Mouse (Mus musculus) hindbrain, embryonic 13.5 days (tissue): ENCODE measurements at regions not wholly inside any gene's neighbourhood (a gene's known extent, or its start where the extent isn't known, plus 50 kb on each side); places are given as distances from the start of the nearest gene placed in this dataset.

Source experiments
- ATAC-seq: fragments of 200-750 bp; cut with Nextera tagmentation; 2 replicates; pipeline ENCODE4 v1.8.0; 2017; ENCODE audit warnings: moderate TSS enrichment; ENCODE audit not compliant: low FRiP score
- H3K27ac ChIP-seq: fragments of 300-500 bp; sonication (generic); 2 replicates; pipeline ENCODE4 v1.5.1; 2015; ENCODE audit warnings: inconsistent platforms, mild to moderate bottlenecking, moderate library complexity
- H3K27me3 ChIP-seq: fragments of 300-500 bp; sonication (generic); 2 replicates; pipeline ENCODE4 v1.6.1; 2015; ENCODE audit warnings: mild to moderate bottlenecking, inconsistent platforms
- H3K36me3 ChIP-seq: fragments of 300-500 bp; sonication (generic); 2 replicates; pipeline ENCODE4 v1.6.1; 2015; ENCODE audit warnings: mild to moderate bottlenecking, inconsistent platforms
- H3K4me1 ChIP-seq: fragments of 300-500 bp; sonication (generic); replicated peaks from 2 replicates; pipeline ENCODE4 v1.6.1; 2015; ENCODE audit warnings: inconsistent platforms
- H3K4me2 ChIP-seq: fragments of 300-500 bp; sonication (generic); 2 replicates; pipeline ENCODE4 v1.6.1; 2015; ENCODE audit warnings: inconsistent platforms, mild to moderate bottlenecking, moderate library complexity
- H3K4me3 ChIP-seq: fragments of 300-500 bp; sonication (generic); 2 replicates; pipeline ENCODE4 v1.5.1; 2015; ENCODE audit warnings: mild to moderate bottlenecking, inconsistent platforms
- H3K9ac ChIP-seq: fragments of 300-500 bp; sonication (generic); 2 replicates; pipeline ENCODE4 v1.6.1; 2015; ENCODE audit warnings: mild to moderate bottlenecking, inconsistent platforms
- H3K9me3 ChIP-seq: fragments of 300-500 bp; sonication (generic); 2 replicates; pipeline ENCODE4 v1.6.1; 2016; ENCODE audit warnings: inconsistent platforms
- WGBS: fragments of 180-500 bp; shearing (Covaris S2); methylation state at CpG from one replicate; pipeline ENCODE4 v1.1.7; 2015; 5-methylcytosine and 5-hydroxymethylcytosine counted together

- ATAC-seq, result no peak
- WGBS, result 61% methylated on average over 6 of the region's 6 CpGs
These were observed 869.9 kb downstream of the Tmem182 start for GRCm38 (mm10) chr1:41675345-41675744.

DNA sequence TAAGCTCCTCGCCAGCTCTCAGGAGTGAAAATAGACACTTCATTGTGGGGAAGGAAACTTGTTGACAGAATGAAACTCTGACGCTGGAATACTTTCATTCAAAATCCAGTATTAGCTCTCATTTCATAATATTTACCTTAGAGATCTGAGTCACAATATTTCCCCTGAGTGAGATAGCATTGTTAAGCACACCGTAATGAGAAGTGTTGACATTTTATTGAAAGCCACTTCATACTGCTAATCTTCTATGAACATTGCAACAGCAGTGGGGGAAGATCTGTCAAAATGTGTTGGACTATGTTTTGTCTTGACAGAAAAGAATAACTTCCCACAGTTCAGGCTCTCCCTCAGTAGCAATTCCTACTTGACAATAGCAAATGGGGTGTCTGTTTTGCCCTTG, 900.3 kb downstream of the Tmem182 start:
- no peaks in the 10 kb centered on the region for H3K9me3 ChIP-seq
- H3K4me3 ChIP-seq, result no peak overlapping the region
- no peaks in the 10 kb centered on the region for H3K4me1 ChIP-seq
- WGBS, result 81% methylated on average over 3 of the region's 3 CpGs
- no peaks in the 10 kb centered on the region for H3K36me3 ChIP-seq
- H3K27me3 ChIP-seq, result no peaks in the 10 kb centered on the region
- H3K27ac ChIP-seq, result no peak overlapping the region
- ATAC-seq, result no peak
- H3K9ac ChIP-seq, result no peak overlapping the region
- H3K4me2 ChIP-seq, result no peak overlapping the region

More at GRCm38 (mm10) chr1:41675345-41675744, 869.9 kb downstream of the Tmem182 start:
- no peak overlapping the region for H3K4me3 ChIP-seq
- H3K4me1 ChIP-seq, result 0 out of 2 replicates have a peak, but pooled peaks cover 5% of the 10 kb centered on the region
- no peaks in the 10 kb centered on the region for H3K9me3 ChIP-seq
- H3K36me3 ChIP-seq, result no peaks in the 10 kb centered on the region
- no peak overlapping the region for H3K9ac ChIP-seq
- H3K4me2 ChIP-seq, result no peak overlapping the region
- no peak overlapping the region for H3K27ac ChIP-seq
- H3K27me3 ChIP-seq, result no peaks in the 10 kb centered on the region

DNA sequence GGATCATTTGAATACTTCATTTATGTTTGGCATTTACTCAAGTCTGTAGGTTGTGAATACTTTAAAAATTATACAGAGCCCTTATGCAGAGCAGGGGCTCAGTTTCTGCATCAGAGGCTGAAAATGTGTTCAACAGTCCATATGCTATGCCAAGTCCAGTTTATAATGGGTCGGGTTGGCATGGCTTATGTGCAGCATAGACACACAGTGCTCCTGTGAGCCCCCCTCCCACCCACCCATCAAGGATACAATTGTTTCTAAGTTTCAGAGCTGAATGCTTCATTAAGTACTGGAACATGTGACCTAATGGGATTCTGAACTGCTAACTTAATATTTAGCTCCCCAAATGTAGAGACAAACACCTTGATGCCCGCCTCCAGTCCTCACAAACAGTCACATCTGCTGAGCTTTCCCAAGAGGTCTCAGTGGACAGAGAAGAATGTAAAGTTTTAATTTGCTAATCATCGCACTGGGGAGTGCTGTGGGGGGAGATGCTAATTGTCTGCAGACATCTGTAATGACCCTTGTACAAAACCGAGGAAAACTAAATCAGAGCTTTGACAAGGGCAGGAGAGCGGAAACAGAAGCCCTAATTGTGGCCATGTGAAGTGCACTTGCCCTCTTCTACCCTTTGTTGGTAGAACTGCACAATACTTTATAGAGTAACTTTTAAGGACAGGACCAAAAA, 937.4 kb downstream of the Tmem182 start:
- ATAC-seq, result peak; percentile 46; the same call in 1 of the 2 replicates
- H3K27ac ChIP-seq, result no peak overlapping the region
- H3K4me2 ChIP-seq, result no peak overlapping the region
- peaks cover 11% of the 10 kb centered on the region for H3K4me1 ChIP-seq
- H3K27me3 ChIP-seq, result no peaks in the 10 kb centered on the region
- WGBS, result 21% methylated on average over 5 of the region's 5 CpGs
- no peak overlapping the region for H3K4me3 ChIP-seq
- H3K36me3 ChIP-seq, result no peaks in the 10 kb centered on the region
- H3K9ac ChIP-seq, result no peak overlapping the region
- H3K9me3 ChIP-seq, result no peaks in the 10 kb centered on the region

DNA sequence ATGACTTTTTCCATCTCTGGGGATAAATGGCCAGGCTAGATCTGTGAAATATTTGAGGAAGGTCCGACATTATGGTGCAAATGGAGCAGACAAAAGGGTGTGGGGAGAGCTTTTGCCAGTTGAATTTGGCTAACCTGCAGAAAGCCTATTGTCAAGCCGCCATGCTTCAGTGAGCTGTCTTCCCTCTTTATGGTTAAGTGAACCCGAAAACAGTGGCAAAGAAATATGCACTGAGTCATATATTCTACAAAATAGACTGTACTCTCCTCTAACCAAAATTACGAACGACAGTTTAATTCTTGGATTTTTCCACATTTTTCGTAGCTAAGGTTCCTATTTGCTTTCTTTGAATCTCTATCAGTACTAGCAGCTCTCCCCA, 937.9 kb downstream of the Tmem182 start:
- ATAC-seq, result 0 out of 2 replicates have a peak, but pooled peaks have one; percentile 7
- Histone ChIP-seq H3K36me3 (no peaks in the 10 kb centered on the region), H3K4me2 (no peak overlapping the region), H3K9ac (no peak overlapping the region), H3K4me3 (no peak overlapping the region), H3K27ac (no peak overlapping the region), H3K9me3 (no peaks in the 10 kb centered on the region), H3K4me1 (peaks cover 11% of the 10 kb centered on the region), H3K27me3 (no peaks in the 10 kb centered on the region)
- WGBS, result 28% methylated on average over 6 of the region's 6 CpGs

GRCm38 (mm10) chr1:41744531-41744930, 939.1 kb downstream of the Tmem182 start:
- Histone ChIP-seq H3K9me3 (no peaks in the 10 kb centered on the region), H3K27ac (no peak overlapping the region), H3K4me1 (peaks cover 14% of the 10 kb centered on the region), H3K4me2 (no peak overlapping the region), H3K36me3 (no peaks in the 10 kb centered on the region), H3K9ac (no peak overlapping the region), H3K27me3 (no peaks in the 10 kb centered on the region), H3K4me3 (no peak overlapping the region)
- WGBS, result 63% methylated on average over 3 of the region's 3 CpGs
- ATAC-seq, result no peak

DNA sequence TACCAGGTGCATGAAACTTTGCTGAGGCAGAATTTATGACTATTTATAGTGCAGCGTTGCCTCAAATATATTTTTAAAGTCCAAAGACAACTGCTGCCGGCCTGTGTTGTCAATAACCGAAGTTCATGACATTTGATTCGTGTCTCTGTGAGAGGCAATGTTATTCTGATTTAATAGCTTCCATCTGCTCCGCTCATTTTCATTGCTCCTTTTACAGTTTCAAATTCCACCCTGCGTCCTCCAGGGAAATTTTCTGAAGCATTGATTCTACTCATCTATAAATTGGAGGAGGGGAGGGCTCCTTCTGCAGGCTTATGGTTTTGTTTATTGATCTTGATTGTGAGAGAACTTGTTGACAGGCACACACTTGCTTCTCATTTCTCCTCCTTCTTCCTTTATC, 936.2 kb upstream of the Pou3f3 start:
- Histone ChIP-seq H3K4me2 (no peak overlapping the region), H3K9me3 (no peaks in the 10 kb centered on the region), H3K36me3 (no peaks in the 10 kb centered on the region), H3K4me3 (no peak overlapping the region), H3K27me3 (no peaks in the 10 kb centered on the region), H3K9ac (no peak overlapping the region), H3K27ac (no peak overlapping the region), H3K4me1 (no peaks in the 10 kb centered on the region)
- WGBS, result 63% methylated on average over 6 of the region's 6 CpGs
- no peak for ATAC-seq
